Mouse (Mus musculus) lung, adult 2 months (tissue): ENCODE measurements around the gene Ambra1. TPM values are rescaled to one million over a fixed set of nuclear protein-coding genes. Genes with fewer than 3 reads are reported as not detected.
A peak's percentile ranks its signal among the peaks of the same experiment; 100 is the strongest.

ENCODE experiments used
- DNase-seq: peaks from one replicate; pipeline ENCODE4 v3.0.0; 2022
- H3K4me1 ChIP-seq: fragments of 200-500 bp; 2 replicates; pipeline ENCODE4 v1.6.1; 2011; ENCODE audit warnings: low read length; ENCODE audit not compliant: control insufficient read depth, insufficient read depth
- H3K4me3 ChIP-seq: fragments of 200-500 bp; replicated peaks from 2 replicates; pipeline ENCODE3; 2011; ENCODE audit warnings: low read depth, mild to moderate bottlenecking, control low read depth, low read length; ENCODE audit errors: extremely low read depth
- CTCF ChIP-seq: fragments of 200-500 bp; IDR thresholded peaks from 2 replicates; pipeline ENCODE4 v1.5.1; 2011; ENCODE audit warnings: mild to moderate bottlenecking, low read length, control low read depth; ENCODE audit not compliant: insufficient read depth
- POLR2A ChIP-seq: fragments of 200-500 bp; IDR thresholded peaks from 2 replicates; pipeline ENCODE4 v1.6.1; 2011; ENCODE audit warnings: low read depth, mild to moderate bottlenecking, control low read depth, low read length, borderline replicate concordance; ENCODE audit errors: extremely low read depth
- WGBS: fragments of 180-500 bp; shearing (Covaris S2); methylation state at CpG from one replicate; pipeline ENCODE4 v1.1.7; 2018; 5-methylcytosine and 5-hydroxymethylcytosine counted together
- polyA plus RNA-seq: library from polyadenylated mRNA; depleted of rRNA; stranded (reverse); fragments of >200 nt; gene quantifications from 2 replicates; pipeline ENCODE4 v1.2.3, GENCODE M21; 2012

The Ambra1 gene
- polyA plus RNA-seq, 1 experiment = 20.0 TPM

- no peak overlapping the region for H3K4me3 ChIP-seq
- H3K4me1 ChIP-seq = no peaks in the 10 kb centered on the region
- TF ChIP-seq CTCF = no peak
- TF ChIP-seq POLR2A = no peak
- WGBS = 83% methylated on average over 5 of the region's 5 CpGs
- DNase-seq = no peak
Observed at GRCm38 (mm10) chr2:91904618-91905307, 174.8 kb downstream of the Ambra1 start.

DNA sequence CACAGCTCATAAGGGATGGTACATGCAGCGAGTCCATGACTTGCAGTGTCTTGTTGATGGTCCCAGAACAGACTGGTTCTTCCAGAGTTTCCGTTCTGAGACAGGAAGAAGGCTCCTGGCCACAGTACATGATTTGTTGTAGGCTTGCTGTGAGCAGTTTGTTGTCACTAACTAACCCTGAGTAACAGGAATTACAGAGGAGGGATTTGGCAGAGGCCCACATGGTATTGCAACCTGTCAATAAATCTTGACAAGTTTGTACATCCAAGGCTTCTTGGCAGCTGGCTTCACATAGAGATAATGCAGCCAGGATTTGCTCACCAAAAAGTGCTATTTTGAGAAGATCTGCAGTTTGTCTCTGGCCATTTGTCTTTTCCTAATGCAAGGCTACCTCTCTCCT lies 176.2 kb downstream of the Ambra1 start:
- Histone ChIP-seq H3K4me3 (no peak overlapping the region), H3K4me1 (no peaks in the 10 kb centered on the region)
- TF ChIP-seq CTCF = no peak
- no peak for TF ChIP-seq POLR2A
- no peak for DNase-seq
- 79% methylated on average over 2 of the region's 2 CpGs for WGBS

DNA sequence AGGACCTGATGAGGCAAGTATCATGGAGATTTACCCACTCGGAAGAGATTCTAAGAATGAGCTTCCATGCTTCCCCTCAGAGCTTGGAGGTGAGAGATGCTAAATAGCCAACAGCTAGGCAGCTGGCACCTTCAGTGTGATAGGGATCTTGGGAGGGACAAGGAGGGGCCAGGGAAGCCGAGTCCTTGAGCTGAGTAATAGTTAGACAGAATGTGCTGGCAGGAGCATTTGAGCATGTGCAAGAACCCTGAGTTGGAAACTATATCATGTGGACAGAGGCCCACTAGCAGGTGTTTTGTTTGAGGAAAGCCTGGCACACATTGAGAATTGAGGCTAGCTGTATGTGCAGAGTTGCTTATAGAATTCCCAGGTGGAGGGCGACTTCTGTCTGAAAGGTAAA lies 182.7 kb downstream of the Ambra1 start:
- no peak for DNase-seq
- TF ChIP-seq POLR2A (no peak), CTCF (no peak)
- no peak overlapping the region for H3K4me3 ChIP-seq
- 65% methylated on average over 3 of the region's 3 CpGs for WGBS
- no peaks in the 10 kb centered on the region for H3K4me1 ChIP-seq

GRCm38 (mm10) chr2:91913328-91914110 lies 183.6 kb downstream of the Ambra1 start:
- H3K4me1 ChIP-seq = no peaks in the 10 kb centered on the region
- TF ChIP-seq CTCF = no peak
- no peak for TF ChIP-seq POLR2A
- WGBS = 67% methylated on average over 7 of the region's 7 CpGs
- no peak for DNase-seq
- no peak overlapping the region for H3K4me3 ChIP-seq

GRCm38 (mm10) chr2:91916346-91916977 lies 186.5 kb downstream of the Ambra1 start:
- no peak overlapping the region for H3K4me3 ChIP-seq
- 90% methylated on average over 7 of the region's 7 CpGs for WGBS
- no peak for TF ChIP-seq POLR2A
- TF ChIP-seq CTCF = no peak
- DNase-seq = no peak
- H3K4me1 ChIP-seq = peaks cover 4% of the 10 kb centered on the region

GRCm38 (mm10) chr2:91917096-91917495 lies 187.2 kb downstream of the Ambra1 start:
- peaks cover 6% of the 10 kb centered on the region for H3K4me1 ChIP-seq
- H3K4me3 ChIP-seq = no peak overlapping the region
- 91% methylated on average over 7 of the region's 7 CpGs for WGBS
- no peak for DNase-seq
- TF ChIP-seq POLR2A = no peak

DNA sequence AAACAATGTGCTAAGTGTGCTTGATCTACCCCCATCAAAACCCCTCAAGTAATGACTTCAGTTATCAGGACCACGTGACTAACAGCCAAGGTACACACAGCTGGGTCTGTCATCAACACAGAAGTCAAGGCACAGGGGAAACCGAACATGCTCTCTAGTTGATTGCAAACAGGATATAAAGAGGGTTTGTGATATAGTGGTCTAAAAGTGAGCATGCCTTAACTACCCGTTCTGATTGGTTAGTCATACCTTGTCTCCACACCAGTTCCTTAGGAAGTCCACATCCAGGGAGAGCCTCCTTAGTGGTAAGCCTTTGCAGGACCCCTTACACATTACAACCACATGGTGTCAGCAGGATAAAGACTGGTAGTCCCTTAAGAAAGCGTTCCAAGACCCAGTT lies 190.2 kb downstream of the Ambra1 start:
- Histone ChIP-seq H3K4me3 (no peak overlapping the region), H3K4me1 (peaks cover 16% of the 10 kb centered on the region)
- TF ChIP-seq POLR2A (no peak), CTCF (no peak)
- 53% methylated on average over 4 of the region's 4 CpGs for WGBS
- DNase-seq = no peak

DNA sequence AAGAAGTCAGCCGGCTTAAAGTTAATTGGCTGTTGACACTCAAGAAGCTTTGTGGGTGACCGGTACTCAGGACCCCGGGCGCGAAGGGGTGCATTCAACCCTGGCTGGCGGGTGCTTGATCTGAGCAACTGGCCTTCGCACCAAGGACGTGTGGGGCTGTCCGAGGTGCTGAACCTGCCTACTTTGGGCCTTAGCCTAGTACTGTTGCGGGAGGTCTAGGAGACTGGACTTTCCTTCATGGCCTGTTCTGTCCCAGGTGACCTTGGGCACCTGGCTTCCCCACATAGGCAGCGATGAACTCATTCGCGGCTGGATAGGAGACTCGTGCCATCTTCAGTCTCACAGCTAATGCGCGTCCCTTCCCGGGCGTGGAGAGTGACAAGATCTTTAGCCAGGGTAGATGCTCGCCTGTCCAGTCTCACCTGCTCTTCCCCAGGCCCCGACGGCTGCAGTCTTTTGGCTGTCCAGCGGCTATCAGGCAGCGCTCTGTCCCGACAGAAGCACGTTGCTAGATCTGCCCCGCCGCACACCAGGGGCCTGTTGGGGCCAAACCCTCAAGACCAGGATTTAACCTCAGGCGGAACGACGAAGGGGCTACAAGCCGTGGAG lies 191.4 kb downstream of the Ambra1 start:
- peaks cover 16% of the 10 kb centered on the region for H3K4me1 ChIP-seq
- H3K4me3 ChIP-seq = peak overlapping the region; percentile 13
- WGBS = 3% methylated on average over 31 of the region's 31 CpGs
- no peak for TF ChIP-seq POLR2A
- no peak for TF ChIP-seq CTCF
- peak; percentile 70 for DNase-seq

DNA sequence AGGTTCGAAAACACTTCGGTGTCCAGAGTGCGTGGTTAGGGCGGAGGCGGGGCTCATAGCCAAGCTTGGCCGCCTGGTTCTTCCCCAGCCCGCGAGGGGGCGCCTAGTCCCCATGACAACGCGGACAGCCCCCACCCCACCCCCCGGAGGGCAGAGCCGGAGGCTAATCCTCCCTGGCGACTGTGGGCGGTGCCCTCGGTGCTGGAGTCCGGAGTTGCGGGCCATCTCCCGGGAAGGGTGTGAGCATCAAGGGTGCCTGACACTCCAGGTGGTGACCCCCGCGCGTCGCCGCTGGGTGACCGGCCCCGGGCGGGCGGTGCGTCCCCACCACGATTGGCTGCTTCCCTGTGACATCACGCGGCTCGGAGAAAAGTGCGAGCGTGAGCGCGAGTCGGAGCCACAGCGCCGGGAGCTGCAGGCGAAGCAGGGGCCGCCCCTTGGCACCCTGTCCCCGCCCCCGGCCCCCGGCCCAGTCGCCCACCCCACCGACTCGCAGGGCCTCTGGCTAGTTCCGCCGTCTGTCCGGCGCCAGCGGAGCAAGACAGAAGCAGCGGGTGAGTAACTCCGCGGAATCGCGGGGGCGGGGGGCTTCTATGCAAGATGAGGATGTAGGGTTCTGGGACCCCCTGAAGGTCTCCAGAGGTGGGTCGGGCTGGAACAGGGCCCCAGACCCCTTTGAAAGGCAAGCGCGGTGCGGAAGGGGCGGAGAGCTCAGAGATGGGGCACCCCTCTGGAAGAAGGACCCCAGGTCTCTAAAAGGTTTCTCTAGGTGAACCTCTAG lies 192.0 kb downstream of the Ambra1 start:
- TF ChIP-seq POLR2A (no peak), CTCF (no peak)
- no peak for DNase-seq
- H3K4me3 ChIP-seq = peak overlapping the region; percentile 31
- H3K4me1 ChIP-seq = peaks cover 16% of the 10 kb centered on the region
- 1% methylated on average over 64 of the region's 64 CpGs for WGBS
